Mouse (Mus musculus) cerebellum, adult 18-20 months (tissue): ENCODE measurements around the gene Hdac1.
A peak's percentile ranks its signal among the peaks of the same experiment; 100 is the strongest.

Experiments
- DNase-seq, 2 experiments: peaks; one replicate each; pipeline ENCODE4 v3.0.0; 2021

Gene Hdac1

GRCm38 (mm10) chr4:129542592-129543141 is at the start of gene Hdac1:
Hdac1 (minus strand) TSS chr4:129542713.
- DNase-seq = peak; percentile 97 to 98

DNA sequence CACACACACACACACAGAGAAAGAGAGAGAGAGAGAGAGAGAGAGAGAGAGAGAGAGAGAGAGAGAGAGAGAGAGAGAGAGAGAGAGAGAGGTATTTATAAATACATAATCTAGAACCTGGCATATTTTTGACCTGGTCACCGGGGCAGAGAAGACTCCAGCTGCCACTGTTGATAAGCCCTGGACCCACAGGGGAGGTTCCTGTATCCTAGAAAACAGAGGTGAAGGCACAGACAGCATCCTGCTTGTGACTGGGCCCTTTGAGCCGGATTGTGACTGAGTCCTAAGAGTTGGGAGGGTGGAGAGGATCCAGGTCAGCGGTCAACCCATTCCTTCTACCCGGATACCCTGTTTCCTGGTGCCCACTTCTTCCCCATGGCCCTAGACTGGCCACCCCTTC is 46.4 kb upstream of the Hdac1 start:
- DNase-seq = no peak

DNA sequence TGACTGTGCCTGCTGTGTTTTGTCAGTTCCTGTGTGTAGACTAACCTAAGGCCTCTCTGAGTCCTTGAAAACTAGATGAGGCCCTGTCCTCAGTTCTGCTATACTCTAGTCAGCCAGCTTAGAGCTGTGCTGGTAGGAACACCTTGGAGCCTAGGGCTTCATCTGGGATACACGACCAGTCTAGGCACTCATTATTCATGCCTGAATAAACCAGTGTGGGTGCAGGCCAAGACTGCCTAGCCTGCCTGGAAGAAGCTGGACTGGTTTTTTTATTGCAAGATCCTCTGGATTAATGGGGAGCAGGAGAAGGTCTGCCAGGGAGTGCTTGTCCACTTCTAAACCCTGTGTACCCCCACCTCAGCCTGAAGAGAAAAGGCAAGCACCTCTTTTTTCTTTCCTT is 44.4 kb upstream of the Hdac1 start:
- no peak for DNase-seq

- DNase-seq = no peak
These were observed 43.3 kb upstream of the Hdac1 start for GRCm38 (mm10) chr4:129585773-129586172.

- DNase-seq = peak; percentile 75 to 88
These were observed 42.5 kb upstream of the Hdac1 start for GRCm38 (mm10) chr4:129584884-129585608.

DNA sequence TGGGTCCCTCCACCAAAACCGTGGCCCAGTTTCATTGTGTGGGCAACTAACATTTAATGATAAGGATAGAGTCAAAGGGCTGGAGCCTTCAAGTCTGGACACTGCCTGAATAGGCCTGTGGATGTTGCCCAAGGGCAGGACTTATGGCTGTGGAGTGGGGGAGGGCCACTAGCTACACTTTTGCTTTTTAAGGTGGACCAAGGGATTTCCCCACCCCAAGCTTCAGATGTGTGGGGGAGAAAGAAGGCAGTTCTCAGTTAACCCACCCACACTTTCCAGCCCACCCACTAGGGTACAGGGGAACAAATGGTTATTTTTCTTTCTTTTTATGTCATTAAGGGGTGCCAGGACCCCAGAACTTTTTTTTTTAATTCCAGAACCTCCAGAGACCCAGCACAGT is 41.9 kb upstream of the Hdac1 start:
- DNase-seq = no peak

DNA sequence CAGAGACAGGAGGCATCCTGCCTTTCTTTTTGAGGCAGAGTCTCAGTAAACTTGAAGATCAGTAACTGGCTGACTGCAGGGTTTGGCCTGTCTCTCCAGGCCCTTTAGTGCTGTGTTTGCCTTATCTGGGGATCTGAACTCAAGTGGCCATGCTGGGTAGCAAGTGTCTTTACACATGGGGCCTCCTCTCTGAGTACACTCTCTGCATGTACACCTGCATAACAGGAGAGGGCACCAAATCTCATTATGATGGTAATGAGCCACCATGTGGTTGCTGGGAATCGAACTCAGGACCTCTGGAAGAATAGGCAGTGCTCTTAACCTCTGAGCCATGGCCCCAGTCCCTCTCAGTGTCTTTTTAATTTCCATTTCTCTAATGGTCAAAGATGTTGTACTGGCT is 39.7 kb upstream of the Hdac1 start:
- DNase-seq = no peak

DNA sequence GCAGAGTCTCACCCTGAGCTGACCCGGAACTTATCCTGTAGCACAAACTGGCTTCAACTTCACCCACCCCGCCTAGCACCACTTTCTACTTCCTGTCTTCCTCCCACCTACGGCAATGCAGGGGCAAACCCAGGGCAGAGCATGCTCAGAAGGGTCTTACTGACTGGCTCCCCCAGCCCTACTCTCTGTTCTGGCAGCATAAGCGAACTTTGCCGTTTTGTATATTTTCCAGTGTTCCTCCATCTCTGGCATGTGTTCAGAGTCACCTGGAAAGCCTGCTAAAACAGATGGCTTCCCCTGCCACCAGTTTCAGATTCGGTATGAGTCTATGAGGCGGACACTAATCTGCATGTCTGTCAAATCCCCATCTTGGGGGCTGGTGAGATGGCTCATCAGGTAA is 37.8 kb upstream of the Hdac1 start:
- peak; percentile 41 for DNase-seq

GRCm38 (mm10) chr4:129578466-129578865 is 36.0 kb upstream of the Hdac1 start, which contains the start of gene Fam167b:
Fam167b (minus strand) TSS chr4:129578549.
- no peak for DNase-seq

DNA sequence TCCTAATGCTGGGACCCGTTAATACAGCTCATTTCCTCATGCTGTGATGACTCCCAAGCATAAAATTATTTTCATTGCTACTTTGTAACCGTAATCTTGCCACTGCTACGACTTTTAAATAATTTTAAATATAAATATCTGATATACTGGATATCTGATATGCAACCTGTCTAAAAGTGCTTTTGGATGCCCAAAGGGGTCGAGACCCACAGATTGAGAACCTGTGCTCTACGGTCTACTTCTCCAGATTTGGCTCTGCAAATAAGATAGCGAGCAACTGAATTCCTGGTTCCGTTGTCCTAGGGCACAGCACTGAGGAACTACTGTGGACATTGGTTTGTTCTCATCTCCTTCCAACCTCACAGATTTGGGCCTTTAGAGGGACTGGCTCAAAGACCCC is 35.2 kb upstream of the Hdac1 start:
- DNase-seq = no peak

DNA sequence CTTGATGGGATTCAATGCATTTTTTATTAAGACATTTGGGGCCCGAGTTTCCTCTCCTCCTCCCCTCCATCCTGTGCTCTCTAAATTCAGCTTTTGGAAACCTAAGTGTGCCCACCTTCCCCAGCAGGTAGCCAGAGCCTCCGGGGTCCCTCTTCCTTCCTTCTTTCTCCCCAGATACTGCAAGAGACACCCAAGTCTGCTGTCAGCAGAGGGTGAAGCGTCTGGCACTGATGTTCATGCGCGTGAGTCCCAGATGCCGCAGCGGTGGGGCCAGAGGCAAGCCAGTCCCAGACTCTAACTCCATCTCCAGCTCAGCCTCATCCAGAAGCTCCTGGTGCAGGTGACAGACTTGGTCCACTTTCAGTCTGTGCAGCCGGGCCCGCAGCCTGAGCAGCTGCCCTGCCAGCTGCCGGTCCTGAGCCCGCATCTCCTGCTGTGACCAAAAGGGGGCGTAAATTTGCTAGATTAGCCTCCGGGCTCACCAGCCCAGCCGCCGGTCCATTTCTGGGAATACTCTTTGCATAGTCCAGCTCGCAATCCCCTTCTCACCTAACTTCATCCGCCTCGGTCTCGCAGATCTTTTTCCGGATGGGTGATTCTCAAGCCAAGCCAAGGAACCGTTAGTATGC is 34.5 kb upstream of the Hdac1 start:
- peak; percentile 50 to 55 for DNase-seq

GRCm38 (mm10) chr4:129575171-129575844 is 32.8 kb upstream of the Hdac1 start:
- no peak for DNase-seq

GRCm38 (mm10) chr4:129573430-129573829 is 30.9 kb upstream of the Hdac1 start, which contains the start of gene Lck:
Lck (minus strand) TSS chr4:129573641.
- DNase-seq = no peak

DNA sequence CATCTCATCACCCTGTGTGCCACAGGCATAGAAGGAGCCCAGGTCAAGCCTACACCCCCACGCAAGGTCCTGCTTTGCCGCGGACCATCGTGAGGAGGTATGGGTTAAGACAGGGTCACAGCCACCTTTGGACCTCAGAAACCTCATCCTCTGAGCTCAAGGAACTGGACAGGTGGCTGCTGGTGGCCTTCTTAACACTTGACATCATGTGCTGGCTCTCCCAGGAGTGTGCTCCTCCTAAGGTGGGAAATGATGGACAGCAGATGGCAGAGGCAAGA is 30.5 kb upstream of the Hdac1 start:
- no peak for DNase-seq

GRCm38 (mm10) chr4:129572236-129573092 is 30.0 kb upstream of the Hdac1 start:
- no peak for DNase-seq

DNA sequence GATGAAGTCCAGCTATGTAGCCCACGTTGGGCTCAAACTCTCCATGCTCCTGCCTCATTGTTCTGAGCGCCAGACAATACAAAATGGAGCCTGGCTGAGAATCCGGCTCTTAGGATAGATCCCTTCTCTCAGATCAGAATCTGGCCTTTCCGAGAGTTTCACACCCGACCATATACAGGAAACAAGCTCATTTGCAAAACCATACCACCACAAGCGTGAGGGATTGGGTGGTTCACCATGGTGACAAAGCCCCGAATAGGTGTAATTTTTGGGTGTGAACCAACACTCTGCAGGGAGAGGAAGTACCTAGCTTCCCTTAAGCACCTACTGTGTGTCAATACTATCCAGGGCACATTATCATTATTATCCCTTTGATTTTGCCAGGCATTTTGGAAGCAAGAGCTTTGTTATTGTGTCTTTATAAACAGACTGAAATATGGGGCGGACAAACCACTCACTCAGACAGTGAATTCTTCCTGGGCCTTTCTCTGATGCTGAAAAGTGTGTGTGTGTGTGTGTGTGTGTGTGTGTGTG is 29.1 kb upstream of the Hdac1 start:
- DNase-seq = no peak

DNA sequence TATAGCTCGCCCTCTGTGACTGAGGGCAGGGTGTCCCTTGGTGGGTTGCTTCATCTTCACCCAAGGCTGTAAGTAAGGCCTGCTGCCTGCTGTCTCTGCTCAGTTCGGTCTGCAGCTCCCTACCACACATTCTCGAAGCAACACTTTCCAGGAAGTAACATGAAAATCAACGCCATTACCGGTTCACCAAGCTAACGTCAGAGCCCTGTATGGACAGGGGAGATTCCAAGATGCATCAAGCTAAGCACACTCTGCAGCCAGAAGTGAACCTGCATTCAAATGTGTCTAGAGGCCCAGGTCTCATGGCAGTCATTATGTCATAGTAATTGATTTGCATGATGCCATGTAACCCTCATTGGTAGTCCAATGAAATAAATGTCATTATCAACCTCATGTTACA is 27.5 kb upstream of the Hdac1 start:
- DNase-seq = no peak

- no peak for DNase-seq
These were observed 25.9 kb upstream of the Hdac1 start for GRCm38 (mm10) chr4:129568366-129568765.

DNA sequence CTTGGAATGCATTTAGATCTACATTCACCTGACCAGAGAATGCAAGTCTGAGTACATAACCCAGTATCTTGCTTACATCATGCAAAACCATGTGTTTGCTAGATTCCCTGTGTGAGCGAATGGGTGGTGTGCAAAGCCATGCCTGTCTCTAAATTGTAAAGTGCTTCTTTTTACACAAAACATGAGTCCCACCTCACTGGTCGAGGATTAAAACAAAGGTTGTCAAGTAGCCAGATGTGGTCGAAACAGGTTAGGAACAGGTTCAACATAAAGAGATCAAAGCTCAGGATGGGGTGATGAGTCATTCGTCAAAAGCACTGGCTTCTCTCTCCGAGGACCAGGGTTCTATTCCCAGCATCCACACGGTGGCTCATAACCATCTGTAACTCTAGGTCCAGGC is 22.6 kb upstream of the Hdac1 start:
- DNase-seq = no peak

DNA sequence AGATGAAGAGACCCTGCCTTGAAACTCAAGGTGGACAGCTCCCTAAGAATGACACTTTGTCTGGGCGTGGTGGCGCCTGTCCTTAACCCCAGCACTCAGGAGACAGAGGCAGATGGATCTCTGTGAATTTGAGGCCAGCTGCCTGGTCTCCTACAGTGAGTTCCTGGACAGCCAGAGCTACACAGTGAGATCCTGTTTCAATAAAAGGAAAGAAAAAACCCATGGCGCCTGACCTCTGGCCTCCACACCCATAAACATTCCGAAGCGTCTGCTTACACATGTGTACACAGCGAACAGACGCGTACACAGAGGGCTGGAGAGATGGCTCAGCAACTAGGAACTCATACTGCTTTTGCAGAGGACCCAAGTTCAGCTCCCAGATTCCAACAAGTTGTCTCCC is 21.2 kb upstream of the Hdac1 start:
- DNase-seq = no peak

DNA sequence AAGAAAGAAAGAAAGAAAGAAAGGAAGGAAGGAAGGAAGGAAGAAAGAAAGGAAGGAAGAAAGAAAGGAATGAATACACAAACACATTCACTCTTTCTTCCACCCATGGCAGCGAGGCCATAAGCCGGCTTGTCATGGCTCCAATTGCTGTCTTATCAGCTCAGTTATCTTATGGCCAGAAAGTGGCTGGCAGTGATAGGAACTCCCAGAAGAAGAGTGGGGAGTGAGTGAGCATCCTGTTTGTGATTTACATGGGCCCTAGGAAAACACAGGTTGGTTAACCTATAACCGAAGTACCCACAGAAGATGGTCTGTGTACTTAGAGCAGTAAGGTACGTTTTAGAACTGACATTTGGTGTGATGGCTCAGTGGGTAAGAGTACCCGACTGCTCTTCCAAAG is 18.7 kb upstream of the Hdac1 start:
- no peak for DNase-seq

DNA sequence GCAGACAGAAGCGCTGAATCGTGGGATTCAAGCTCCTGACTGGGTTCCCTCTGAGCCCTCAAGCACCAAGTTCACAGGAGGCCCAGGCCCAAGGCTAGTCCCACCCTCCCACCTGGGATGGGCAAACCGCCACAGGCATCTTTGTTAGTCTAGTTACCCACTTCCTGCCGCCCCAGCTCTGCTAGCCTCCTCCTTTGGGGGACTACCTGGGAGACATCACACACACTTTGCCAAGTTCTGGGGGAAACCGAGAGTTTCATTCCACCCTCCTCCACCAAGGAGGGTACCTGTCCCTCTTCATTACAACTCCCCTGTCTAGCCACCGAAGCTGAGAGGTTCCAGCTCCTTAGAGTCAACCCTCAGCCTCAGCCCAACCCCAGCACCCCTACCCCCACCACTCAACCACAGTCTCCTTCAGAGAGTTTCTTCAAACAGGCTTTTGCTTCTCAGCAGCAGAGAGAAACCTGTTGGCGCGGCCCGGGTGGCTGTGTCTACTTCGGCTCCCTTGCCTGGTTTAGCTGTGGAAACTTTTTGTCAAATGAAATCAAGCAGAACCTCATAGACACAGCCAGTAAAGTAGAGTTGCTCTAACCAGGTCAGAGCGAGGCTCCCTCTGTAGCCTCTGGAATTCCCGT is 15.9 kb upstream of the Hdac1 start:
- no peak for DNase-seq
